Mouse (Mus musculus) heart, postnatal 0 days (tissue): ENCODE measurements around the gene Crhr1.

Source experiments
- CTCF ChIP-seq: IDR thresholded peaks from 2 replicates; pipeline ENCODE4 v1.5.1; 2016; ENCODE audit warnings: antibody characterized with exemption, control low read depth, low read depth
- EP300 ChIP-seq: IDR thresholded peaks from 2 replicates; pipeline ENCODE4 v1.6.1; 2016; ENCODE audit warnings: antibody characterized with exemption, low read depth

DNA sequence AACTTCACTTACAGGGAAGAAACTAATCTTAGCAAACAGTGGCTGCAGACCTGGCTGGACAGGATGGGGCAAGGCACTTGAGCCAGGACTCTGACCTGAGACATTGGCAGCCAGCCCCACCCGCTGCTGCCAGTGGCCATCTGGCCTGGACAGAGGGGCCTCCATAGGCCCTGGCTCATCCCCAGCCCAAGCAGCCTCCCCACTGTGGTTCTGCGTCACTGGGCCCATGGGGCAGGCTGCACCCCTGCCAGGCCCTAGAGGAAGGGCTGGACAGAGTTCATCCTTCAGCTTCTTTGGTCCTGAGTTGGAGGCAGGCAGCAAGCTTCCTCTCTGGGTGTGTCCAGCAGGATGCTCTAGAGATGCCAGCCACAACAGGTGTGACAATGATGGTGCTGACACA is 57.4 kb downstream of the Crhr1 start:
- no peak for TF ChIP-seq CTCF
- no peak for TF ChIP-seq EP300
